Mouse (Mus musculus) myocyte (in vitro differentiated cells): Measurements from ENCODE around the gene Mrpl39. TPM values are rescaled to one million over a fixed set of nuclear protein-coding genes. Genes with fewer than 3 reads are reported as not detected.

ENCODE experiments used
- H3K27me3 ChIP-seq: one replicate; pipeline ENCODE4 v1.6.1; 2011; ENCODE audit not compliant: control insufficient read depth, insufficient read depth, insufficient read length
- H3K36me3 ChIP-seq: one replicate; pipeline ENCODE4 v1.6.1; 2011; ENCODE audit not compliant: control insufficient read depth, insufficient read depth
- H3K4me2 ChIP-seq: one replicate; pipeline ENCODE4 v1.6.1; 2011; ENCODE audit warnings: low read depth, control low read depth
- H3K4me3 ChIP-seq: one replicate; pipeline ENCODE4 v1.5.1; 2011; ENCODE audit warnings: mild to moderate bottlenecking, control low read depth, moderate library complexity
- H3K79me2 ChIP-seq: one replicate; pipeline ENCODE4 v1.6.1; 2011; ENCODE audit not compliant: control insufficient read depth, insufficient read depth
- H3ac ChIP-seq: one replicate; pipeline ENCODE4 v1.6.1; 2011; ENCODE audit not compliant: control insufficient read depth, insufficient read length
- CEBPB ChIP-seq: IDR thresholded peaks from 2 replicates; pipeline ENCODE4 v1.6.1; 2011; ENCODE audit warnings: mild to moderate bottlenecking, moderate library complexity; ENCODE audit not compliant: poor library complexity, insufficient read depth, severe bottlenecking
- E2F4 ChIP-seq: IDR thresholded peaks from one replicate; pipeline ENCODE4 v1.6.1; 2011; ENCODE audit warnings: mild to moderate bottlenecking, control low read depth, moderate library complexity; ENCODE audit not compliant: insufficient read depth
- MAX ChIP-seq: IDR thresholded peaks from one replicate; pipeline ENCODE4 v1.6.1; 2011; ENCODE audit warnings: low read depth, mild to moderate bottlenecking, control low read depth
- MYOD1 ChIP-seq, 3 experiments: IDR thresholded peaks; one replicate each; pipeline ENCODE4 v1.6.1; 2011; ENCODE audit warnings: control low read depth in 2 of 3, low read depth in 2 of 3, mild to moderate bottlenecking in 2 of 3, moderate library complexity in 1 of 3; ENCODE audit not compliant: insufficient read length in 2 of 3, control insufficient read depth in 1 of 3
- MYOG ChIP-seq, 3 experiments: IDR thresholded peaks; one replicate each; pipeline ENCODE4 v1.6.1; 2011; ENCODE audit warnings: control low read depth in 2 of 3, low read depth in 2 of 3, mild to moderate bottlenecking in 2 of 3; ENCODE audit not compliant: insufficient read length in 2 of 3, control insufficient read depth in 1 of 3, insufficient read depth in 1 of 3
- POLR2A ChIP-seq: IDR thresholded peaks from one replicate; pipeline ENCODE4 v1.6.1; 2011; ENCODE audit warnings: low read depth, mild to moderate bottlenecking, control low read depth, moderate library complexity; ENCODE audit not compliant: insufficient read length
- POLR2AphosphoS2 ChIP-seq: IDR thresholded peaks from one replicate; pipeline ENCODE4 v1.6.1; 2011; ENCODE audit warnings: low read depth, control low read depth; ENCODE audit not compliant: insufficient read length
- REST ChIP-seq: IDR thresholded peaks from one replicate; pipeline ENCODE4 v1.6.1; 2011; ENCODE audit warnings: mild to moderate bottlenecking, control low read depth, moderate library complexity; ENCODE audit not compliant: insufficient read depth, insufficient read length
- SRF ChIP-seq: IDR thresholded peaks from one replicate; pipeline ENCODE4 v1.6.1; 2011; ENCODE audit warnings: low read depth; ENCODE audit not compliant: control insufficient read depth, insufficient read length
- TCF12 ChIP-seq: IDR thresholded peaks from one replicate; pipeline ENCODE4 v1.6.1; 2011; ENCODE audit warnings: mild to moderate bottlenecking, control low read depth; ENCODE audit not compliant: poor library complexity, insufficient read depth, severe bottlenecking
- TCF3 ChIP-seq: IDR thresholded peaks from one replicate; pipeline ENCODE4 v1.6.1; 2011; ENCODE audit warnings: low read depth, control low read depth; ENCODE audit not compliant: insufficient read length
- USF1 ChIP-seq: IDR thresholded peaks from one replicate; pipeline ENCODE4 v1.6.1; 2011; ENCODE audit warnings: low read depth, mild to moderate bottlenecking, control low read depth, moderate library complexity
- polyA plus RNA-seq: library from polyadenylated mRNA; unstranded; fragments of >200 nt; fragmentation: generic; extraction: Trizol; gene quantifications from one replicate; pipeline ENCODE4 v1.2.1, GENCODE M21; 2012; ENCODE audit warnings: missing spikeins

Gene Mrpl39
- polyA plus RNA-seq, 1 experiment = 36.6 TPM

DNA sequence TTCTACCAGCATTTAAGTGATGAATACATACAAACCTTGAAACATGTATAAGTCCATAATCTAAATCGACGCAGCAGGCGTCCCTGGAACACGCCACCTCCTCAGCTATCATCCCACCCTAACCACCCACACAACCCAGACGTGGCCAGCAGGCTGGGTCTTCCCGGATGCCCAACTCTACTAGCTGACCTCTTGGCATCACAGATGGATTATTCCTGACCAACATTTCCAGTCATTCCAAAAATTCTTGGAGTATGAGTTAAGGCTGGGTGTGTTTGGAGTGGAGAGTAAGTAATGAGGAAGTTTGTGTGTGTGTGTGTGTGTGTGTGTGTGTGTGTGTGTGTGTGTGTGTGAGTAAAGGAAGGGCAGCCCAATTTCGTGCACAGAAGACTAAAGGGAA, 19.3 kb downstream of the Mrpl39 start:
- Histone ChIP-seq H3ac (no peak overlapping the region), H3K36me3 (peaks cover 13% of the 10 kb centered on the region), H3K27me3 (no peaks in the 10 kb centered on the region), H3K4me3 (no peak overlapping the region), H3K4me2 (no peak overlapping the region), H3K79me2 (no peaks in the 10 kb centered on the region)
- TF ChIP-seq CEBPB (no peak), REST (no peak), SRF (no peak), POLR2A (no peak), POLR2AphosphoS2 (no peak), MYOG (IDR thresholded peaks at IDR 0.05; ENCODE audit: control insufficient read depth in 1 of 3, insufficient read depth in 1 of 3, insufficient read length in 2 of 3, low read depth in 2 of 3) (no peak), TCF12 (no peak), MYOD1 (IDR thresholded peaks at IDR 0.05; ENCODE audit: control insufficient read depth in 1 of 3, insufficient read length in 2 of 3, low read depth in 2 of 3) (no peak), E2F4 (no peak), USF1 (no peak), TCF3 (no peak), MAX (no peak)

DNA sequence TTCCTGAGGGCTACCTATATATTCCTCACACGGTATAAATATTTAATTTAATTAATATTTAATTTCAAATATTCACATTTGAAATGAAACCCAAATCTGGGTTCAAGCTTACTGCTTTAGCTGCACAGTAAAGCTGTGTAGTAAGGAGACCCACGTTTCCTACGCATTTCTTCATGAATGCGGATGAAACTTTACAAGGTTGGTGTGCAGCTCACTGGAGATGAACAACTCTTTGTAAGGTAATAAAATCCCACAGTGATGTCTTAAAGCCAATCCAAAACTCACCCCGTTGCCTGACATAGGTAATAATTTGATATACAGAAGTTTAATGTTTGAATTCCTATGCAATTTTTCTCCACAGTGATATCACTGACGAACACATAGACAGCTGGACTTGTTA, 20.6 kb downstream of the Mrpl39 start:
- no peaks in the 10 kb centered on the region for H3K27me3 ChIP-seq
- no peak overlapping the region for H3ac ChIP-seq
- TF ChIP-seq REST = no peak
- no peak for TF ChIP-seq MYOG (IDR thresholded peaks at IDR 0.05; ENCODE audit: control insufficient read depth in 1 of 3, insufficient read depth in 1 of 3, insufficient read length in 2 of 3, low read depth in 2 of 3)
- no peak for TF ChIP-seq TCF12
- no peak for TF ChIP-seq USF1
- TF ChIP-seq SRF = no peak
- TF ChIP-seq TCF3 = no peak
- no peak for TF ChIP-seq CEBPB
- no peak overlapping the region for H3K4me3 ChIP-seq
- H3K36me3 ChIP-seq = peaks cover 8% of the 10 kb centered on the region
- no peaks in the 10 kb centered on the region for H3K79me2 ChIP-seq
- H3K4me2 ChIP-seq = no peak overlapping the region

DNA sequence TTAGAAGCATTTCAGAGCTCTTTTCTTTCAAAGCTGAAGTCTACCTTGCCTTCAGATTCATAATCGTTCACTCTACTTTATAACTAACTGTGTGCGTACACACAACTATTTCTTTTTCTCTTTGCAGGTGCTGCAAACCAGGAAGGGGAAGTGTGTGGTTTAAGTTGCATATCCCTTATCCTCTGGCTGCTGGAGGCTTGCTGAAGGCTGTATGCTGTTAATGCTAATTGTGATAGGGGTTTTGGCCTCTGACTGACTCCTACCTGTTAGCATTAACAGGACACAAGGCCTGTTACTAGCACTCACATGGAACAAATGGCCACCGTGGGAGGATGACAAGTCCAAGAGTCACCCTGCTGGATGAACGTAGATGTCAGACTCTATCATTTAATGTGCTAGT, 21.6 kb downstream of the Mrpl39 start:
- Histone ChIP-seq H3K79me2 (no peaks in the 10 kb centered on the region), H3ac (no peak overlapping the region), H3K4me3 (no peak overlapping the region), H3K27me3 (no peaks in the 10 kb centered on the region), H3K36me3 (peaks cover 7% of the 10 kb centered on the region), H3K4me2 (no peak overlapping the region)
- TF ChIP-seq POLR2AphosphoS2 (no peak), TCF12 (no peak), SRF (no peak), MYOD1 (IDR thresholded peaks at IDR 0.05; ENCODE audit: control insufficient read depth in 1 of 3, insufficient read length in 2 of 3, low read depth in 2 of 3) (no peak), MYOG (IDR thresholded peaks at IDR 0.05; ENCODE audit: control insufficient read depth in 1 of 3, insufficient read depth in 1 of 3, insufficient read length in 2 of 3, low read depth in 2 of 3) (no peak), MAX (no peak), TCF3 (no peak), REST (no peak), CEBPB (no peak), POLR2A (no peak), USF1 (no peak), E2F4 (no peak)

DNA sequence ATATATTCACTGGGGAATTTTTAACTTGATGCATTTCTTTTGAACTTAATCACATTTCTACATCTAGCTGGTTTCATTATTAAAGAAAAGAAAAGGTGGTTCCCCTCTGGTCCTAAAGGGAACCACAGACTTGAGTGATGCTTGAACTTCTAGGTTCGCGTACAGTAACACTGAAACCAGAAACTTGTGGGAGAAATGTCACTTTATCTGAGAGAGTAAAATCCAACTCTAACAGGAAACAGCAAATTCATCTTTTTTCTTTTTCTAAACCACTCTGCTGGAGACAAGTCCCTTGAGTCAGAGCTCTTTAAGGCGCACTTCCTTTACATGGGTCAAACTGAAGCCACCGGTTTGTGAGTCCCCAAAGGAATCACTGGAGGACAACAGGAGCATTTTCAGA, 22.4 kb downstream of the Mrpl39 start:
- H3K79me2 ChIP-seq = no peaks in the 10 kb centered on the region
- TF ChIP-seq TCF3 = no peak

DNA sequence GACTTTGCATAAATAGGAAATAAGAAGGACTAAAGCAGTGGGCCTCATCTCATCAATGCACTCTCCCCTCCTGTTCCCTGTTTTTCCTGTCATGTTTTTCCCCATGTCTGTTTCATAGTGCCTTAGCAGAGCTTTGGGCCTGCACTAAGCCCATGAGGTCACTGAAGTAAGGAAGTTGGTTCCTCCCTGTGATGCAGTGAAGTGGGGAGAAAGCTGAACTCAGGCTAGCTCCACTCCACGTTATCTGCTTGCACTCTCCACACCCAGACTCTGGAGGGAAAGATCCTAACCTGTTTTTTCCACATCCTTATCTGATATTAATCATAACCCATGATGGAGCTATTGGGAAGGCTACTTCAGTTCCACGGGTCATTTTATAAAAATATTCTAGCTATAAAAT, 26.9 kb downstream of the Mrpl39 start:
- H3ac ChIP-seq = no peak overlapping the region
- no peak for TF ChIP-seq POLR2AphosphoS2
- no peak for TF ChIP-seq MYOG (IDR thresholded peaks at IDR 0.05; ENCODE audit: control insufficient read depth in 1 of 3, insufficient read depth in 1 of 3, insufficient read length in 2 of 3, low read depth in 2 of 3)
- TF ChIP-seq E2F4 = no peak
- no peak for TF ChIP-seq MYOD1 (IDR thresholded peaks at IDR 0.05; ENCODE audit: control insufficient read depth in 1 of 3, insufficient read length in 2 of 3, low read depth in 2 of 3)
- no peak for TF ChIP-seq SRF
- TF ChIP-seq CEBPB = no peak
- no peak for TF ChIP-seq TCF3
- TF ChIP-seq REST = no peak
- TF ChIP-seq POLR2A = no peak
- no peak for TF ChIP-seq TCF12
- no peak for TF ChIP-seq MAX
- TF ChIP-seq USF1 = no peak
- no peaks in the 10 kb centered on the region for H3K36me3 ChIP-seq
- H3K4me3 ChIP-seq = no peak overlapping the region
- peaks cover 36% of the 10 kb centered on the region for H3K79me2 ChIP-seq
- H3K27me3 ChIP-seq = no peaks in the 10 kb centered on the region
- no peak overlapping the region for H3K4me2 ChIP-seq

More for the DNA sequence above, 22.4 kb downstream of the Mrpl39 start:
- no peak overlapping the region for H3K4me3 ChIP-seq
- H3K36me3 ChIP-seq = peaks cover 7% of the 10 kb centered on the region
- no peaks in the 10 kb centered on the region for H3K27me3 ChIP-seq
- H3ac ChIP-seq = no peak overlapping the region
- H3K4me2 ChIP-seq = no peak overlapping the region
